Mouse (Mus musculus) left cerebral cortex, adult 18-20 months (tissue): ENCODE measurements around the gene Armcx6. TPM values are rescaled to one million over a fixed set of nuclear protein-coding genes. Genes with fewer than 3 reads are reported as not detected.

Source experiments
- microRNA-seq, 2 experiments: library from miRNA; unstranded; fragments of <30 nt; microRNA quantifications; one replicate each; pipeline ENCODE4 v1.2.0; 2021
- total RNA-seq, 2 experiments: library from RNA; stranded (reverse); gene quantifications; 2 replicates each; pipeline ENCODE4 v1.2.3; 2021

Gene Armcx6
- total RNA-seq, 2 experiments from 2014 or later: 5.9 to 7.3 TPM

Small RNA genes lying within 50 kb of the gene (microRNA-seq; reads per million reads assigned to microRNA genes)
- gene Mir7093: 0 to 1.7 reads per million in 2 experiments

Other genes starting within 250 kb of the Armcx6 start
- 10 to 100 TPM; 14.2 to 18.6 TPM for gene Timm8a1, start 209.6 kb downstream of the Armcx6 start, total RNA-seq
- 1 to 10 TPM in 1 of 2 experiments, under 1 TPM in 1; 0.89 to 1.3 TPM for gene Btk, start 167.8 kb downstream of the Armcx6 start, total RNA-seq
- gene Rpl36a, start 165.8 kb downstream of the Armcx6 start, total RNA-seq: 100 to 1,000 TPM; 131 to 132 TPM
- 10 to 100 TPM; 11.4 to 12.1 TPM for gene Gla, start 150.3 kb downstream of the Armcx6 start, total RNA-seq
- gene Hnrnph2, start 150.2 kb downstream of the Armcx6 start, total RNA-seq: 100 to 1,000 TPM; 161 to 167 TPM
- gene Armcx4, start 64.9 kb downstream of the Armcx6 start, total RNA-seq: 10 to 100 TPM; 36.1 to 38.8 TPM
- gene Armcx1, start 33.5 kb downstream of the Armcx6 start, total RNA-seq: 10 to 100 TPM; 69.4 to 76.9 TPM
- gene Armcx3, start 5.2 kb upstream of the Armcx6 start, total RNA-seq: 10 to 100 TPM; 70.4 to 79.8 TPM
- gene Armcx2, start 57.8 kb upstream of the Armcx6 start, total RNA-seq: 10 to 100 TPM; 87.5 to 94.1 TPM
- gene Nxf2, start 213.3 kb upstream of the Armcx6 start, total RNA-seq: not detected